Mouse (Mus musculus): ENCODE data around the gene Il23a.

- no peak for TF ChIP-seq ZNF384 (IDR thresholded peaks at IDR 0.05; ENCODE audit: low read depth, low read length)
- no peak for TF ChIP-seq MAFK (IDR thresholded peaks at IDR 0.05; ENCODE audit: insufficient read depth, low read depth, low read length)
- TF ChIP-seq ZC3H11A (IDR thresholded peaks at IDR 0.05; ENCODE audit: borderline replicate concordance, low read depth, low read length): no peak
Measured at GRCm38 (mm10) chr10:128259946-128260345, 38.6 kb downstream of the Il23a start.
